Mouse (Mus musculus) adrenal gland, adult 18-20 months (tissue): ENCODE results near the gene Tmem45b. TPM values are rescaled to one million over a fixed set of nuclear protein-coding genes. Genes with fewer than 3 reads are reported as not detected.

Experiments
- DNase-seq, 2 experiments: peaks; one replicate each; pipeline ENCODE4 v3.0.0; 2021 to 2022; ENCODE audit warnings: low spot score in 2 of 2
- total RNA-seq, 2 experiments: library from RNA; stranded (reverse); gene quantifications; 1 replicate in 1 of 2; 2 replicates in 1 of 2; pipeline ENCODE4 v1.2.3; 2021

The Tmem45b gene
- total RNA-seq, 2 experiments from 2014 or later = 30.9 to 155 TPM

DNA sequence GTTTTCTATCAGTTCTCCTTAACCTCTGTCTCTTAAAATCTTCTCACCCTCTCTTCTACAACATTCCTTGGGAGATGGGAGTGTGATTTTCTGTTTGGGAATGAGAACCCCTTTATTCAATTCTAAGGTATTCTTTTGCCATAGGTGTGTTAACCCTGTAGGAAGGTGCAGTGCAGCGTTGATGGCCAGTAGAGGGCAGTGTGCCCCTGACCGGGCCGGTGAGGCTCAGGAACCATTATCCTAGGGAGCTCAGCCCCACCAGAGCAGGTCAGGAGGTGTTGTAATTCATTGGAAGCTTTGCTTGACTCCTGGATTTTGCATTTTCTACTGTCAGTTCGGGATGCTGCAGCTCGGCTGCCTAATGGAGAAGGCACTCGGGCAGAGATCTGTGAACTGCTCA is 59.0 kb downstream of the Tmem45b start:
- DNase-seq = peak; percentile 29 to 36

DNA sequence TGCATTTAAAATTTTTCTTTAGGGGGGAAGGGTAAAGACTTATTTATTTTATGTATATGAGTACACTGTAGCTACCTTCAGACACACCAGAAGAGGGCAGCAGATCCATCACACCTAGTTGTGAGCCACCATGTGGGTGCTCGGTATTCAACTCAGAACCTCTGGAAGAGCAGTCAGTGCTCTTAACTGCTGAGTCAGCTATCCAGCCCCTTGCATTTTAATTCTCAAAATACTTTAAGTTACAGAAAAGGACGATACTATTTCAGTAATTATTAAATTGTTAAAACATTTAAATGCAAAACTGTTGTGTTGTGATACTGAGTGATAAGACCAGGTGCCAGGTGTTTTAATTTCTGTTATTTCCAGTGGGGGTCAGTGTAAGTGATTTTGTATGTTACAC is 60.0 kb downstream of the Tmem45b start:
- DNase-seq = no peak

GRCm38 (mm10) chr9:31400441-31400840 is 63.8 kb downstream of the Tmem45b start:
- DNase-seq = peak; percentile 64 to 74

- DNase-seq = no peak
Observed at GRCm38 (mm10) chr9:31387206-31387605, 77.1 kb downstream of the Tmem45b start.

GRCm38 (mm10) chr9:31386368-31387180 is 77.7 kb downstream of the Tmem45b start:
- DNase-seq = no peak

- DNase-seq = peak; percentile 93 to 96
Observed at GRCm38 (mm10) chr9:31385947-31386354, 78.3 kb downstream of the Tmem45b start, which contains the start of gene Nfrkb. TSS of gene Nfrkb (plus strand) at chr9:31386192.

- no peak for DNase-seq
Observed at GRCm38 (mm10) chr9:31385500-31385869, 78.8 kb downstream of the Tmem45b start.

DNA sequence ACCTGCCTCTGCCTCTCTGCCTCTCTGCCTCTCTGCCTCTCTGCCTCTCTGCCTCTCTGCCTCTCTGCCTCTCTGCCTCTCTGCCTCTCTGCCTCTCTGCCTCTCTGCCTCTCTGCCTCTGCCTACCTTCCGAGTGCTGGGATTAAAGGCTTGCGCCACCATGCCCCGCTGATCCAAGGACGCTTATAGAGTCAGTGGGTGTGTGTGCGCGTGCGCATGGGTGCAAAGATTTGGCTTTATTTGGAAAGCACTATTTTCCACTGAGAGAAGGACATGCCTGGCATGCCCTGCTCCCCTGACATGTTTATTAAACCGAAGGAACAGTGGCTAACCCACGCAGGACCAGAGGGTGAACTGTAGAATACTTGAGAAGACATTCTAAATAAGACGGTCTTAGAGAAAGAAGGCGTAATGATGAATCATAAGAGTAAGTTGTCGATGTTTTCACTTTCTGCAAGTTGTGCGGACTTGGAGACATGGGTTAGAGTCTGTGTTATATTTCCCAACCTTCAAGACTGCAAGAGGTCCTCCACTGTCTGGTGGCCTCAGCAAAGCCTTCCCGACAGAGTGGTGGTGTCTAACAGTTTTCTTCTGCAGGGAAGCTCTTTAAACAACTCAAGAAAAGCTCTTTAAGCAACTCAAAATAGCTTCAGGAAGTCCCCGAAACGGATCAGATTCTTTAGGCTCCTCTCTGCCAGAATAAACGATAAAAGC is 79.3 kb downstream of the Tmem45b start:
- no peak for DNase-seq

GRCm38 (mm10) chr9:31376661-31377060 is 87.6 kb downstream of the Tmem45b start:
- no peak for DNase-seq

Other genes starting within 250 kb of the Tmem45b start
- 1 to 10 TPM; 7.5 to 9.2 TPM for gene Prdm10, start 183.9 kb downstream of the Tmem45b start, total RNA-seq
- gene Nfrkb, start 78.3 kb downstream of the Tmem45b start, total RNA-seq = 10 to 100 TPM; 18.4 to 19.1 TPM